8 mouse cellular contexts compared by ENCODE assay signal in the genomic region with DNA sequence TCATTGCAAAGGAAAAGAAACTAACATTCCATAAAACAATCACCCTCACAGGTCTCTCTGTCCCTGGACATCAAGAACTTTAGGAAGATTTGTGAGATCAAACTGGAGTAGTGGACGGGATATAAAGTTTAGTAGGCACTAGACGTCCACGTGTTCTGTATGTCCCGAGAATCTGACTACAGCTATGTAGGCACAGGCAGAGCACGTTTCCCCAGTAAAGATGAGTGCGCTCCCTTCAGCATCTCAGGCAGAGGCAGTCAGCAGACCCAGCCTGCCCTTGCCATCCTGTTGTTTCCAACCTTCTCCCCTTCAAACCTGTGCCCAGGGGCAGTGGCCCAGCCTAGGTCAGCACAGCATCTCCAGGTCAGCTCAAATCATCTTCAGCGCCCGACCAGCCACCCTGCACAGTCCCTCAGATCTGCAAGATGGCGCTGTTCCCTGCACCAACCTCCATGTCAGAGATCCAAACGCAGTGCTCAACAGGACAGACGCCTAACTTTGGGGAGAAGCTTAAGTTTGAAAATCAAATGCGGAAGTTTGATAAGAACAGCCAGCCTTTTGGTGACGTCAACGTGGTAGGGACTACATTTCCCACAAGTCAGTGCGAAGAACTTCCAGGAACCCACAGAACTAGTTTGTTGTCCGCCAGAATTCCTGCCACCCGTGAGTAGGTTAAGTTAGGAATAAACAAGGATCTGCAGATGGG. TPM values are rescaled to one million over a fixed set of nuclear protein-coding genes. Genes with fewer than 3 reads are reported as not detected.
DNase-seq lines count a peak whose midpoint lies in the region; ATAC-seq and TF ChIP-seq lines count a peak whose summit lies in the region.

A gene (minus strand): TSS at position 552 of the 706 bp plus-strand sequence.

- H3K27ac ChIP-seq in cerebellum, adult 2 months (ENCODE audit: insufficient read depth, low read length): peak within 1 kb of the TSS; percentile 42; the same call in 1 of the 2 replicates
- H3K27ac ChIP-seq in forebrain, postnatal 0 days (ENCODE audit: low read depth, low read length): no peak within 1 kb of the TSS
- H3K27ac ChIP-seq in lung, embryonic 15.5 days: peak within 1 kb of the TSS; percentile 19; the same call in 1 of the 2 replicates

- peak; percentile 96 for ATAC-seq in G1E (ENCODE audit: extremely low read depth, insufficient number of reproducible peaks, low FRiP score, poor library complexity, severe bottlenecking)
- ATAC-seq in forebrain, postnatal 0 days: peak; percentile 95
- peak; percentile 95 for ATAC-seq in lung, embryonic 15.5 days (ENCODE audit: borderline replicate concordance, extremely low read depth, low FRiP score, low TSS enrichment)

- peak within 1 kb of the TSS; percentile 76 for H3K4me3 ChIP-seq in G1E (ENCODE audit: low read depth, low read length)
- H3K4me3 ChIP-seq in cerebellum, adult 2 months (replicated peaks; ENCODE audit: insufficient read depth, low read depth, low read length): peak within 1 kb of the TSS; percentile 78
- peak within 1 kb of the TSS; percentile 53 for H3K4me3 ChIP-seq in forebrain, postnatal 0 days (ENCODE audit: low read depth, low read length)
- peak within 1 kb of the TSS; percentile 49 for H3K4me3 ChIP-seq in lung, embryonic 15.5 days

- peak; percentile 25 for DNase-seq in G1E (ENCODE audit: low spot score)
- peak; percentile 82 to 85 for DNase-seq in cerebellum, adult 2 months
- peak; percentile 81 for DNase-seq in forebrain, postnatal 0 days
- peak; percentile 83 for DNase-seq in heart, postnatal 4 days
- peak; percentile 78 to 80 for DNase-seq in layer of hippocampus, adult 8-10 months (ENCODE audit: low spot score in 2 of 2)
- peak; percentile 80 for DNase-seq in ovary, adult 18-20 months (ENCODE audit: low spot score)
- peak; percentile 89 for DNase-seq in thymus, postnatal 0 days (ENCODE audit: low spot score)

- H3K9me3 ChIP-seq in G1E (replicated peaks): no peaks in the 10 kb centered on the region
- no peaks in the 10 kb centered on the region for H3K9me3 ChIP-seq in forebrain, postnatal 0 days (ENCODE audit: low read length)
- no peaks in the 10 kb centered on the region for H3K9me3 ChIP-seq in lung, embryonic 15.5 days

- H3K9ac ChIP-seq in forebrain, postnatal 0 days: peak within 1 kb of the TSS; percentile 50
- peak within 1 kb of the TSS; percentile 44 for H3K9ac ChIP-seq in lung, embryonic 15.5 days

- H3K4me2 ChIP-seq in forebrain, postnatal 0 days (ENCODE audit: low read depth): peak within 1 kb of the TSS; percentile 80
- H3K4me2 ChIP-seq in lung, embryonic 15.5 days: peak within 1 kb of the TSS; percentile 68

- TF ChIP-seq CTCF in G1E (IDR thresholded peaks at IDR 0.05; ENCODE audit: low read depth, low read length): no peak
- TF ChIP-seq CTCF in cerebellum, adult 2 months (IDR thresholded peaks at IDR 0.05; ENCODE audit: borderline replicate concordance, insufficient read depth, low read depth, low read length): peak; percentile 58
- peak; percentile 67 for TF ChIP-seq CTCF in forebrain, postnatal 0 days (IDR thresholded peaks at IDR 0.05; ENCODE audit: low read depth)

- H3K4me1 ChIP-seq in G1E (ENCODE audit: insufficient read depth, low read depth, low read length): peaks cover 11% of the 10 kb centered on the region
- no peaks in the 10 kb centered on the region for H3K4me1 ChIP-seq in cerebellum, adult 2 months (ENCODE audit: control insufficient read depth, insufficient read depth, low read length)
- no peaks in the 10 kb centered on the region for H3K4me1 ChIP-seq in forebrain, postnatal 0 days (ENCODE audit: insufficient read depth)
- peaks cover 8% of the 10 kb centered on the region for H3K4me1 ChIP-seq in lung, embryonic 15.5 days

- no peaks in the 10 kb centered on the region for H3K36me3 ChIP-seq in G1E (replicated peaks)
- H3K36me3 ChIP-seq in forebrain, postnatal 0 days (ENCODE audit: insufficient read depth): no peaks in the 10 kb centered on the region
- H3K36me3 ChIP-seq in lung, embryonic 15.5 days: no peaks in the 10 kb centered on the region

- H3K27me3 ChIP-seq in G1E (ENCODE audit: insufficient read depth, low read length): no peaks in the 10 kb centered on the region
- H3K27me3 ChIP-seq in cerebellum, adult 2 months (ENCODE audit: control insufficient read depth, insufficient read depth, low read length): no peaks in the 10 kb centered on the region
- H3K27me3 ChIP-seq in forebrain, postnatal 0 days (ENCODE audit: insufficient read depth, low read length): no peaks in the 10 kb centered on the region
- no peaks in the 10 kb centered on the region for H3K27me3 ChIP-seq in lung, embryonic 15.5 days

- WGBS in cerebellum, adult 2 months: 7% methylated on average over 17 of the region's 17 CpGs
- WGBS in forebrain, postnatal 0 days: 16% methylated on average over 17 of the region's 17 CpGs
- 11% methylated on average over 17 of the region's 17 CpGs for WGBS in lung, embryonic 15.5 days

- TF ChIP-seq POLR2A in cerebellum, adult 2 months (IDR thresholded peaks at IDR 0.05; ENCODE audit: borderline replicate concordance, insufficient read depth, low read length): 0 out of 2 replicates have a peak, but pooled peaks have one; percentile 39

RNA-seq across cellular contexts. Expression of the gene that starts here (rescaled TPM):
- total RNA-seq in G1E (2014; fragmentation: Nextera tagmentation) (16.1 and 17.1 TPM in 2 replicates), G1E (2017) (7.6 and 9.2 TPM in 2 replicates)
- 0.09 and 0.23 TPM in 2 replicates for polyA plus RNA-seq in G1E (2012)
- polyA plus RNA-seq in cerebellum, adult 2 months (2012; rRNA removed): 2.3 and 2.4 TPM in 2 replicates
- 3.0 and 3.2 TPM in 2 replicates for total RNA-seq in forebrain, postnatal 0 days (2014; rRNA removed)
- 0.50 and 0.54 TPM in 2 replicates for polyA plus RNA-seq in forebrain, postnatal 0 days (2015; fragmentation: Nextera tagmentation; extraction: Ambion mirVana)
- 1 to 10 TPM; 2.4 to 2.6 TPM for total RNA-seq in heart, postnatal 4 days (2021)
- total RNA-seq in layer of hippocampus, adult 8-10 months (2022): 1 to 10 TPM; 3.2 to 4.3 (median 3.9) TPM
- polyA plus RNA-seq in lung, embryonic 15.5 days (2015; fragmentation: Nextera tagmentation; extraction: Ambion mirVana): 2.7 and 2.8 TPM in 2 replicates
- 2.7 TPM in 2 replicates for polyA plus RNA-seq in thymus, postnatal 0 days (2015; fragmentation: Nextera tagmentation; extraction: Ambion mirVana)

Comparison
In these comparisons a context has a peak if more than half of its experiments do, and no peak if none do; other contexts are left out.
1. DNase-seq: peak in every context shown above with its lines; median percentile 89 in thymus, postnatal 0 days; 84 in cerebellum, adult 2 months; 83 in heart, postnatal 4 days; 81 in forebrain, postnatal 0 days; 80 in ovary, adult 18-20 months; 79 in layer of hippocampus, adult 8-10 months; 25 in G1E.